Mouse (Mus musculus) neutrophil, adult 5-6 weeks (primary cell): ENCODE measurements around the gene Lrrc27. TPM values are rescaled to one million over a fixed set of nuclear protein-coding genes. Genes with fewer than 3 reads are reported as not detected.

ENCODE experiments used
- ATAC-seq: fragments of 151-379, 151-347 bp; 2 replicates; pipeline ENCODE4 v1.8.0; 2017; ENCODE audit warnings: mild to moderate bottlenecking, moderate TSS enrichment; ENCODE audit not compliant: insufficient number of reproducible peaks, poor library complexity, low FRiP score, severe bottlenecking; ENCODE audit errors: extremely low read depth
- total RNA-seq: library from RNA; stranded (forward); fragments of 200-1000 nt; gene quantifications from 2 replicates; pipeline ENCODE4 v1.2.3, GENCODE M21; 2017

Gene Lrrc27
- total RNA-seq, 1 experiment from 2014 or later, result 4.7 TPM

DNA sequence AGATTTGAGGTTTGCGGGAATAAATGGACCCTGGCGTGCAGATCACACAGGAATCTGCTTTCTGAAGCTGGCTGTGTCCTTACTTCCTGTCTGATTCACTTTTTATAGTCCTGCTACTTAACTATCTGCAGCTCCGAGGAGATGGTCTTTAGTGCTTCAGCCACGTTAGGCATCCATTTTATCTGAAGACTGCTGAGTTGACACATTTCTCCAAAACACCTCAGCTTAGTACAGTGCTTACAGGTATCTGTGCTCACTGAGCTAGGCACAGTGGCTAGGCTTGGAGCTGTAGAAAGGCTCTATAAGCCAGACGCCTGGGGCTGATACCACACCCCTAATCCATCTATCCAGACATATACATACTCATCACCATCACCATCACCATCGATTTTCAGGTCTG is 52.8 kb downstream of the Lrrc27 start:
- no peak for ATAC-seq

DNA sequence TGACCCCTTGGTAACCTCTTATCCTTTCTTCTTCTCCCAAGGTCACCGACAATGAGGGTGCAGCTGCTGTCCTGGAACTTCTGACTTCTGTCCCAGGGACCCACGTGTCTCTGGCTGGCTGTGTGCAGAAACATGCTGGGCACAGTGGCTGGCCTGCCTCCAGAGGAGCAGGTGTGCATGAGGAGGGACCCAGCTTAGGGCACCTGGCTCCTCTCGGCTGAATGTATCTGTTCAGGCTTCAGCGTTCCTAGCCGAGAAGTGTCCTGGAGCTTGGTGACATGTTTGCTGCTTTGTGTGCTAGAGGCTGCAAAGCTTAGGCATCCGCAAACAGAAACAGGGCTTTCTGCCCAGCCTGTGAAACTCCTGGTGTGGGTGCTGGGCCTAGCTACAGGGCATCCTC is 53.6 kb downstream of the Lrrc27 start:
- ATAC-seq, result no peak

DNA sequence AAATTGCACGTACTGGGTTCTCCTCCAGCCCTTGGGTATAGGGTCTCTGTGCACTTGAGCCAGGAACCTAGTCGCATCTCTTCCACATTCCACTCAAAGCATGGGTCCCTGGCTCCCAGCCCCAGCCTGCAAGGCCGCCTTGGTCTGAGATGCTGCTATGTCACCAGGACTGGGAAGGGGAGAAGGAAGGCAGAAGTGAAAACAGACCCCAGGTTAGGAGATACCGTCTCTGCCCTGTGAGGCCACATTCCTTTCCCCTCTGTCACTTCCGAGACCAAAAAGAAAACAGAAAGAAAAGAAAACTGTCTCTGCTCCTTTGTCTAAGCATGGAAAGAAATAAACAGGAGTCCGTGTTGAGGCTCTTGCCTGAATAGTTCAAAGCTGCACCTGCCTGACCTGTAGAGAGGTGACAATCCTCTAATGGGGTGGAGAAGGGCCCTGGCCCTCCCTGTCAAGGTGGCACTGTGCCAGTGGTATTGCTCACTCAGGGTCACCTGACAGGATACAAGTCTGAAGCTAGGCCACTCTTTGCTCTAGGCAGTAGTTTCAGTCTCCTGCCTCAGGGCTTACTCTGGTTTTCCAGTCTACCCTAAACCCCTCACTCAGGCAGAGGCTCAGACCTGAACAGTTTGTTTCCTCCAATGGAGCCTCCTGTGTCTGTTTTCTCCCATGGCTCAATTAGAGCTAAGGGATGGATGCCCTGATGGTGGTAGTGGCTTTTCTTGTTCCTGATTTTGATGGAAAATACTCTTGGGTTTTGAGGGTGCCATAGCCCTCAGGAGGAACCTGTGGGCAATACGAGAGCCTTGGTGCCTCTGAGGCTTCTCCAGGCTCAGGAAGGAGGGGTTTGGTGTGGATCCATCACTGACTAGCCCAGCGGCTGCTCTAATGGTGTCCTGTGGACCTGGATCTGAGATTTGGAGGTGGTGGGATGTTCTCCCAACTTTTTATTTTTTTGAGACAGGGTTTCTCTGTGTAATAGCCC is 54.4 kb downstream of the Lrrc27 start:
- no peak for ATAC-seq

DNA sequence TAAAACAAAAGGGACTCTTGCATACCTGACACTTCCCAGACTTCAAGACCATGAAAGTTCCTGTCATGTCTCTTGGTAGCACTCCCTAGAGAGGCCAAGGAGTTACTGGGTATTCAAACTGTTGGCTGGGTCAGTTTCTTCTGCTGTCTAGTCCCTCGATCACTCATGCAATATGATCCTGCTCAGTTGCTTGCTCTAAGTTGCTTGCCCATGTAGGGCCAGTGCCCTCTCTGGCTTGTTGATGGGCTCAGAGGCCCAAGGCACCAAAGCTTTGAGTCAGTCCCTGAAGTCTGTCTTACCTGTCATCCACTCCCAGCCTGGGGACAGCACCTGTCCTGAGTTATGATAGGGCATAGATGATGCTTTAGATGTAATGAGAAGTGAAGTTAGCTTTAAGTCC is 58.0 kb downstream of the Lrrc27 start:
- ATAC-seq, result no peak

DNA sequence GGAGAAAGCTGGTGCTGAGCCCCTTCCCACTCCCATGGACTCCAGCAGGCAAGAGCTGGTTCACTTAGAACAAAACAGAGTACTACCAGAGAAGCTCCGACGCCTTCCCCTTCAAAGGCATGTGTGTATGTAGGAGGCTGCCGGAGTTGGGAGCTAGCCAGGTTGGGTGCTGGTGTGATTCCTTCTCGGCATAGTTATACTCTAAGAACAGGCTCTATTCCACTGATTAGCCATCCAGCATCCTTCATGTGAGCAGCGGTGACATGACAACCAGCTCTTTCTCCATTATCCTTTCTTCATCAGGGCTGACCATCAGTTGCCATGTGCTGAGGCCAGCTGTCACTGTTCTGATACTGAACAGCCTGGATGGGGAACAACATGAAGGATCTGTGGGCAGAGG is 59.1 kb downstream of the Lrrc27 start:
- ATAC-seq, result no peak

DNA sequence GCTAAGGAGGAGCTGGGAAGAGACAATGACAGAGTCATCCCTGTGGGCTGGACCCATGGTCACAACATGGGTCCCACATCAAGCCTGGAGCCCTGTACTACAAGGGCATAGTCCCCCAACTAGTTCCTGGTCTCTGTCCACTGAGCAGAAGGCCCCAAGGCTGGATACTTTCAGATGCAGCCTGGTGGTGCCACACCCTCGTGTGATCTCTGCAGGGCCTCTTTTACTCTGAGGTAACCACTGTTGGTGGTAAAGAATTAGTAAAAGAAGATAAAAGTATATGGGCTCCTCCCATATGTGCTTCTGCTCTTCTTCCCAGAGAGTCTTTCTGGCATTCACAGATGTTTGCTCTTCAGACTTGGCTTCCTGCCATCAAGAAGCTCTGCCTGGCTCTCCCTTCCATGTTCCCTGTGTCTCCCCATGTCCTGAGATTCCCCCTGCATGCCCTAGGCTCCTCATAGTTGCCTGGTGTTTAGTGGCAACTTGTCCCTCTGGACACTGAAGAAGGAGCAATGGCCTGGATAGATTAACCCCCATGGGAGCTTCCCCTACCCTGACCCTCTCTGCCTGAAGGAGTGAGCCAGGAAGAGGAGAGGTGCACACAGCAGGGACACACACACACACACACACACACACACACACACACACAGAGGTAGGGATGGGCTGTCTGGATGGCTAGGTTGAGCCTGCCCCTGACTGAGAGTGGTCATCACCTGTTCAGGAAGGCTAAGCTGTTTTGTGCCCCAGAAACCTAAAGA is 60.0 kb downstream of the Lrrc27 start:
- ATAC-seq, result no peak

DNA sequence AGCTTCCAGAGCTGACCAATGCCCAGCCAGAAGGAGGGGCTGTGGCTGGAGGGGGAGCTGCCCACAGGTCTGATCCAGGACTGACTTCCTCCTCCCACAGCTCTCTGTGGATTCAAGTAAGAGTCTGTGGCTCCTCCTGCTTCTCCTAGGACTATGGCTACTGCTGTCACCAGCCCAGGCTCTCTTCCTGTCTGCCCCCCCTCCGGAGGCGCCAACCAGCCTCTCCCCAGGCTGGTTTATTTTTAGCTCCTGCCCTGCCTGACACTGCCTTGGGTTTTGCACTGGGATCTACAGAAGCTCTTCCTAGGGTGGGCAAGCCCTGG is 60.6 kb downstream of the Lrrc27 start:
- no peak for ATAC-seq

DNA sequence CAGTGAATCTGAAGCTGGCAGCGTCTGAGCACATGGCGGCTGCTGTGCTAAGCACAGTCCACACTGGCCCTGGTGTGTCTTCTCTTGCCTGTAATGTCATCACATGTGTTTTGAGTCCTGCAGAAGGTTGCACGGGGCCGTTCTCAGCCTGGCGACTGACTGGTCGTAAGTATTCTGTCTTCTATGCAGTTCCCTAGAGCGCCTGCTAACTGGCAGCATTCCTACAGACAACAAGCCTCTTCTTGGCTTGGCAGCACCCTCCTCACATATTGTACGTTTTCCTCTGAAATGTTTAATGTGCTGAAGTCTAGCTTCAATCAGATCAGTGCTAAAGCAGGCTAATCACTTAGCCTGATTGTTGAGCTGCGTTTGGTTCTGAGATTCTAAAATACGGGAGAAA is 62.8 kb downstream of the Lrrc27 start:
- ATAC-seq, result no peak

DNA sequence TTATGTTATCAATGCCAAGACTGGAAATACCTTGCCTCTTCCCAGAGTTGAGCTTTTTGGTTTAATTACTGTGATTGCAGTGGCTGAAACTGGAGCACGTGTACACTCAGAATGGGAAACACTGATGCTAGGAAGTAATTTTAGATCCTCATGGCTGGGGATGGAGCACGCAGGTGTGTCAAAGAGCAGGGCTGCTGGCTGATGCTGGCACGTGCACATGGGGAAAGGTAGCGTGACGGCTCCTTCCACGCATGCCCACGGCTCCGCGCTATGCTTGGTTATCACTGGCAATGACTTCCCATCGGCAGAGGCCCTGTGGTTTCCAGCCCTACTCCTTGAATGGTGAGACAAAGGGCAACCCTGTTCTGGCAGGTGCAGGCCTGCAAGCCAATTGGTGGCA is 63.4 kb downstream of the Lrrc27 start:
- no peak for ATAC-seq

DNA sequence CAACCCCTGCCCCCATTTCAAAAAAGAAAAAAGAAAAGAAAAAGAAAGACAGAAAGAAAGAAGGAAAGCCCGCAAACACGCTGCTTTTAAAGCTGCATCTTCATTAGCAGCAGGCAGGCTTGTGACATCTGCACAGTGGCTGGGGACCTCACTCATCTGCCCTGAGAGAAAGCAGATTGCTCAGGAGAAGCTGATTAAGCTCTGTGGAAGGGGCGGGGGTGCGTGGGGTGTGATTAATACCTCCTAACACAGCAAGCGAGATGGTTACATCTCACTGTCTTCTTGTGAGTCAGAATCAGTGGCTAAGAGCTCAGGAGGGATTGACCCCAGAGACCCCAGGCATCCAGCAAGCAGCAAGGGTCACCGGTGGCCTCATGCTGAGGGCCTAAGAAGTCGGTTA is 64.7 kb downstream of the Lrrc27 start:
- no peak for ATAC-seq

DNA sequence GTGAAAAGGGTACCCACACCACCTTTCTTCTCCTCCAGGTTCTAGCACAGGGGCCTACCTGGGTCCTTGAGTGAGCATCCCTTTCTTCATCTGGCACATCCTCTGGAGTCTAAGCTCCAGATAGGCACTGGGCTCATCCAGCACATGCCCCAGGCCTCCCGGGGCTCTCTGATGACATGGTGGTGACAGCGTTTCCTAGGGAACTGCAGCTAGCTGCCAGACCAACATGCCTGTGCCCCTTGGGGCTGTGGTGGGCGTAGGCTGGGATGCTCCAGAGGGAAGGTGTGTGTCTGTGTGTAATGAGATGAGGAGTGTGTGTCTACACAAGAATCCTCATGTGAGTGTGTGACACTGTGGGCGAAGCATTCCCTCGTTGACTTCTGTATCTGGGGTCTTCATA is 66.8 kb downstream of the Lrrc27 start:
- no peak for ATAC-seq

DNA sequence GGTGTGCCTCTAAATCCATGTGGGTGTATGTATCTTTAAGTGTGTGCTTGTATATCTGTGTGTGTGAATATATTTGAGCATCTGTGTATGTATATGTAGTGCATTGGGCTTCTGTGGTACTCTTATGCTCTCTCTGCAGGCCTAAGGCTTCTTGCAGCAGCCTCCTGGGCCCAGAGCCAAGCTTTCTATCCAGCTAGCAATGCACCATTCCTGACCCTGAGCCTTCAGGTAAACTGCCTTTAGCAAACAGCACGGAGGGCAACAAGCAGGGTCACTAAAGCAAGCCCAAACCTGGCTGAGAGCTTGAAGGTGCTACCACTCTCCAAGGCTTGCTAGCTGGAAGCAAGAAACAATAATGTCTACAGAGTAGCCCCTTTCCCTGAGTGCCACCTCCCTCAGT is 67.3 kb downstream of the Lrrc27 start:
- ATAC-seq, result no peak

DNA sequence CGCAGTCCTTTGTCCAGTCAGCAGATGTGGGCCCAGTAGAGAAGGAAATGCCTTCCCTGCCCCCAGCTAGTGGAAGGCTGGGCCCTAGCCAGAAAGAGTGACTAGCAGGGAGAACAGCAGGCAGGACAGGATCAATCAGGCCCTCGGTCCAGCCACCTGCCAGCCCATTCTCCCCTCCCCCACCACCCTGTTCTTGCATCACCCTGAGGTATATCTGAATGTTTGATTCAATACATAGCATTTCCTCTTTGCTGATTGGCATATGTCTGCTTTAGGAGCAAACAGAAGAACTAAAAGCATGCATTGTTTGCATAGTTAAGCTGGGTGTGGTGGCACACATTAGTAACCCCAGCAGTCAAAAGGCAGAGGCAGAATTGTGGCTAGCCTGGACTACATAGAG is 68.4 kb downstream of the Lrrc27 start:
- ATAC-seq, result no peak

DNA sequence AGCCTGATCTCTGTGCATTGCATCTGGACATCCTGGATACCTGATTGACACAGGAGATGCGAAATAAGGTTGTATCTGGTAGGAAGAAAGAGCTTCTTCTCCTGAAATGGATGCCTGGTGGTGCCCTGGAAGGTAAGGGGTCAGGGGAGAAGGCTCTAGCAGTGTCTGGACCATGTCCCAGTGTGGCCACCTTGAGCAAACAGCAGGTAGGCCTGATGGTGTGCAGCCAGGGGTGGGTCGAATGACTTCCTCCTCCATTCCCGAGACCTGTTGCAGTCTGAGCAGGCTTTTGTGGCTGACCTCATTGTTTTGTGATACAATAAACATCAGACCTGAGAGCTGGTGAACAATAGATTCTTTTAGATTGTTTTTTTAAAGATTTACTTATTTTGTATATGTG is 69.2 kb downstream of the Lrrc27 start:
- no peak for ATAC-seq

DNA sequence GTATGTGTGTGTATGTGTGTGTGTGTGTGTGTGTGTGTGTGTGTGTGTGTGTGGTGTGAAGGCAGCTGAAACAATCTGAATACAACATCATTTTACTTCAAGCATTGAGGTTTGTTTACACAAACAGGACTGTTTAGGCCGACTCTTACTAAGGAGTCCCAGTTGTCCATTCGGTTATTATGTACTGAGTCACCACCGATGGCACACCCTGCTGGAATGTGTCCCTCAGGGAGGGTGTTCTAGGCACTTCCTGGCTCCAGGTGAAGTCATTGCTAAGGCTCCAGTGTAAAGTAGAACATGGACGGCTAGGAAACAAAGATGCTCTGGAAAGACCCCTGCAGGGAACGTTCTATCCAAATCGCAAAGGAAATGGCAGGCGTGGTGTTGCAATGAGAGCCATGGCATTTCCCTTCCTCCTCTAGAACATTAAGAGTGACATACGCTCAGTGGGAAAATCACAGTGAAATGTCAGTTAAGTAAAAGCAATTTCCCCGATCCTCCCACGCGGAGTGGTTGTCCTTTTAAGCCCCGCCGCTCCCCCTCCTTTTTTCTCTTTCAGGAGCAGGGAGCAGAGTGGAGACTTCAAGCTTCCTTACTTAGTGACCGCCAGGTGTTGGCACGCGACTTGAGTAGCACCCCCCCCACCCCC is 72.6 kb downstream of the Lrrc27 start:
- no peak for ATAC-seq

DNA sequence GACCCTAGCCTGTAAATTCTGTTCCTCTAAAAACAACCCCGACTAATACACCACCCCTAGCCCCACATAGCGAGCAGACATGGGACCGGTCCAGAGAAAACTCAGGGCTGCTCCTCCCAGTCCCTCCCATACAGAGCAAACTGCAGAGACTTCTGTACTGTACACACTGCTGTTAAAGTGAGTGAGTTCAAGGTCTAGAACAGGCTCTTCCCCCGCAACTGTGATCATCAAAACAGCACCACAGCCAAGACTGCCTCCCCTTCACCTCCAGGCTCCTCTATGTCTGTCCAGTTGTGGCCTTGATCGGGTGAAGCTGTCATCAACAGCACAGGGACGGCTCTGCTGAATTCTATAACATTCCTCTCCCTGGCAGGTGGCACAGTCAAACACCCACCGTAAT is 75.8 kb downstream of the Lrrc27 start:
- no peak for ATAC-seq
